Mouse (Mus musculus) forebrain, embryonic 11.5 days (tissue): ENCODE results near the gene Ewsr1. TPM values are rescaled to one million over a fixed set of nuclear protein-coding genes. Genes with fewer than 3 reads are reported as not detected.

Experiments used
- ATAC-seq: fragments of 200-750 bp; cut with Nextera tagmentation; replicated peaks from 2 replicates; pipeline ENCODE4 v1.8.0; 2017; ENCODE audit warnings: moderate TSS enrichment; ENCODE audit not compliant: low FRiP score
- DNase-seq: peaks from one replicate; pipeline ENCODE4 v3.0.0-alpha.2; 2017; ENCODE audit warnings: low spot score
- H3K27ac ChIP-seq: fragments of 300-500 bp; sonication (generic); 2 replicates; pipeline ENCODE4 v1.5.1; 2014; ENCODE audit warnings: low read depth, low read length
- H3K27me3 ChIP-seq: fragments of 300-500 bp; sonication (generic); 2 replicates; pipeline ENCODE4 v1.6.1; 2014; ENCODE audit warnings: mild to moderate bottlenecking, low read length, mixed read lengths; ENCODE audit not compliant: control insufficient read depth, insufficient read depth
- H3K36me3 ChIP-seq: fragments of 300-500 bp; sonication (generic); 2 replicates; pipeline ENCODE4 v1.6.1; 2014; ENCODE audit warnings: mild to moderate bottlenecking, low read length, moderate library complexity, mixed read lengths; ENCODE audit not compliant: control insufficient read depth, insufficient read depth
- H3K4me1 ChIP-seq: fragments of 300-500 bp; sonication (generic); replicated peaks from 2 replicates; pipeline ENCODE4 v1.6.1; 2014; ENCODE audit warnings: low read length, mixed read lengths; ENCODE audit not compliant: control insufficient read depth, insufficient read depth
- H3K4me2 ChIP-seq: fragments of 300-500 bp; sonication (generic); 2 replicates; pipeline ENCODE4 v1.6.1; 2014; ENCODE audit warnings: low read depth, mild to moderate bottlenecking, low read length, moderate library complexity, mixed read lengths; ENCODE audit not compliant: severe bottlenecking
- H3K4me3 ChIP-seq: fragments of 300-500 bp; sonication (generic); 2 replicates; pipeline ENCODE4 v1.5.1; 2014; ENCODE audit warnings: low read depth, low read length
- H3K9ac ChIP-seq: fragments of 300-500 bp; sonication (generic); 2 replicates; pipeline ENCODE4 v1.6.1; 2014; ENCODE audit warnings: low read length
- H3K9me3 ChIP-seq: fragments of 300-500 bp; sonication (generic); 2 replicates; pipeline ENCODE4 v1.6.1; 2016; ENCODE audit warnings: low read length, mixed read lengths; ENCODE audit not compliant: control insufficient read depth
- WGBS: fragments of 180-500 bp; shearing (Covaris S2); extraction: QIAGEN DNeasy Blood & Tissue Kit; methylation state at CpG from one replicate; pipeline ENCODE4 v1.1.7; 2014; 5-methylcytosine and 5-hydroxymethylcytosine counted together
- polyA plus RNA-seq: library from polyadenylated mRNA; unstranded; fragments of >200 nt; fragmentation: Nextera tagmentation; extraction: Ambion mirVana; gene quantifications from 2 replicates; pipeline ENCODE4 v1.2.1, GENCODE M21; 2014

The Ewsr1 gene
- polyA plus RNA-seq, 1 experiment from 2014 or later, result 509 TPM

DNA sequence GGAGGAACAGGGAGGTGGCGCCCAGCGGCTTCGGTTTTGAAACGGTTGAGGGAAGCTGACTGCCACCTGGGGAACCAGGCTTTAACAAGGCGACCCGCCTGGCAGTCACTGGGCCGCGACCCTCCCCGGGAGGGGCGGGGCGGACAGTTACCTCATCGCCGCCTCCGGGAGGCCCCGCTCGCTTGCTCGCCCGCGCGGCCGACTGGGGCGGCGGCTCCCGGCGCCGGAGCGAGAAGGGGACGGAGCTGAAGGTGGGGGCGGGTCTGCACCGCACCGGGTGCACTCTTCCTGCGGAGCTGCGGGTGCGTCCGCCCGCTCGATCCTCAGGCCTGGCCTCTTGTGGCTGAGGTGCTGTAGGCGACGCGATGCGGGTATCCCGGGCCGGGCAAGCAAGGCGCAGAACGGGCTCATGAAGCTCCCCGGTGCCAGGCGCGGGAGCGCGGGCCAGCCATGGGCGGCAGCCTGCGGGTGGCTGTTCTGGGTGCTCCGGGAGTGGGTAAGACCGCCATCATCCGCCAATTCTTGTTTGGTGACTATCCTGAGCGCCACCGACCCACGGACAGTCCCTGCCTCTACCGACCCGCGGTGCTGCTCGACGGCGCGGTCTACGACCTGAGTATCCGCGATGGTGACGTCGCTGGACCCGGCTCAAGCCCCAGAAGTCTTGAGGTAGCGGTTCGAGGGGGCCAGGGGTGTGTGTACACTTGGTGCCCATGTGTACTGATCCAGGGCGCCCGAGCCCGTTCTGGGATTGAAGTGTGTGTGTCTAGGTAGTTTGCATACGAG is 41.0 kb downstream of the Ewsr1 start, which contains the start of gene Rasl10a:
Gene Rasl10a (plus strand): TSS at position 273 of the 786 bp plus-strand sequence.
- DNase-seq, result peak; percentile 71

DNA sequence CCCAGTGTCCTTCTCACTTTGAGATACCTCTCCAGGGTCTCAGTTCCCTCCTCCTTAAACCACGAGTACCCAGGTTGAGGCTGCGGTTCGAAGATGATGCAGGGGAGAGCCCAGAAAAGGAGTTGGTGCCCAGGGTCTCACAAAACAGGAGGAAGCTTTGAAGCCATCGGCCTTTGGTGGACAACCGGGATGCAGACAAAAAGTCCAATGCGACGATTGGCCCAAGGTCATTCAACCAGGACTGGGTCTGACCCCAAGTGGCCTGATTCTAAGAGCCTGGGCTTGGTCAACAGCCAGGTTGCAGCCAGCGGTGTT is 41.6 kb downstream of the Ewsr1 start:
- Histone ChIP-seq H3K9ac (no peak overlapping the region; the same call in 1 of the 2 replicates), H3K27ac (no peak overlapping the region), H3K9me3 (no peaks in the 10 kb centered on the region), H3K27me3 (peaks cover 62% of the 10 kb centered on the region), H3K4me3 (peak overlapping the region; percentile 43), H3K4me2 (peak overlapping the region; percentile 78), H3K36me3 (no peaks in the 10 kb centered on the region), H3K4me1 (peaks cover 41% of the 10 kb centered on the region)
- WGBS, result 11% methylated on average over 8 of the region's 8 CpGs
- ATAC-seq (no peak), DNase-seq (no peak)

More for the DNA sequence above, 41.0 kb downstream of the Ewsr1 start, which contains the start of gene Rasl10a:
- Histone ChIP-seq H3K4me1 (peaks cover 45% of the 10 kb centered on the region), H3K27me3 (peaks cover 67% of the 10 kb centered on the region), H3K4me3 (peak within 1 kb of the TSS; percentile 43), H3K4me2 (peak within 1 kb of the TSS; percentile 78), H3K9ac (peak within 1 kb of the TSS; percentile 50), H3K27ac (no peak within 1 kb of the TSS), H3K36me3 (no peaks in the 10 kb centered on the region), H3K9me3 (no peaks in the 10 kb centered on the region)
- WGBS, result 3% methylated on average over 74 of the region's 77 CpGs
- ATAC-seq, result no peak

DNA sequence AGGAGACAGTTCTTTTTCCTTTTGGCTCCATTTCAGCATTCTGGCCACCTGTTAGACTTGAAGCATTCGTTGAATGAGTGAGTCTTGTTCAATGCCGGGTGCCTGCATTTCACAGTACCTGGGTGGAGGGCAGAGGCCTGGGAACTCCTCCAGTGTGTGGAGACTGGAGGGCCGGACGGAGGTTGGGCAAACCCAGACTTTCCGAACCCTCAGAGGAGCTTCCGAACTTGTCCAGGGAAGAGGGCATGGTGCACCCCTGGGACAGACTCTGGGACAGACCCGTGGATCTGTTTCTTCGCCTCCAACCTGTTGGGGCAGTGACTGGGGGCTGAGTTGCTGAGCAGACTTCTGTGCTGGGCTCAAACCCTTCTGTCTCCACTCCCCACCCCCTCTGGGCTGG is 42.0 kb downstream of the Ewsr1 start:
- no peak overlapping the region for H3K4me2 ChIP-seq
- no peak for DNase-seq
- no peak overlapping the region for H3K4me3 ChIP-seq
- H3K9me3 ChIP-seq, result no peaks in the 10 kb centered on the region
- H3K27ac ChIP-seq, result no peak overlapping the region
- H3K9ac ChIP-seq, result no peak overlapping the region
- H3K4me1 ChIP-seq, result peaks cover 38% of the 10 kb centered on the region
- H3K27me3 ChIP-seq, result peaks cover 58% of the 10 kb centered on the region
- 41% methylated on average over 8 of the region's 8 CpGs for WGBS
- ATAC-seq, result no peak
- H3K36me3 ChIP-seq, result no peaks in the 10 kb centered on the region

DNA sequence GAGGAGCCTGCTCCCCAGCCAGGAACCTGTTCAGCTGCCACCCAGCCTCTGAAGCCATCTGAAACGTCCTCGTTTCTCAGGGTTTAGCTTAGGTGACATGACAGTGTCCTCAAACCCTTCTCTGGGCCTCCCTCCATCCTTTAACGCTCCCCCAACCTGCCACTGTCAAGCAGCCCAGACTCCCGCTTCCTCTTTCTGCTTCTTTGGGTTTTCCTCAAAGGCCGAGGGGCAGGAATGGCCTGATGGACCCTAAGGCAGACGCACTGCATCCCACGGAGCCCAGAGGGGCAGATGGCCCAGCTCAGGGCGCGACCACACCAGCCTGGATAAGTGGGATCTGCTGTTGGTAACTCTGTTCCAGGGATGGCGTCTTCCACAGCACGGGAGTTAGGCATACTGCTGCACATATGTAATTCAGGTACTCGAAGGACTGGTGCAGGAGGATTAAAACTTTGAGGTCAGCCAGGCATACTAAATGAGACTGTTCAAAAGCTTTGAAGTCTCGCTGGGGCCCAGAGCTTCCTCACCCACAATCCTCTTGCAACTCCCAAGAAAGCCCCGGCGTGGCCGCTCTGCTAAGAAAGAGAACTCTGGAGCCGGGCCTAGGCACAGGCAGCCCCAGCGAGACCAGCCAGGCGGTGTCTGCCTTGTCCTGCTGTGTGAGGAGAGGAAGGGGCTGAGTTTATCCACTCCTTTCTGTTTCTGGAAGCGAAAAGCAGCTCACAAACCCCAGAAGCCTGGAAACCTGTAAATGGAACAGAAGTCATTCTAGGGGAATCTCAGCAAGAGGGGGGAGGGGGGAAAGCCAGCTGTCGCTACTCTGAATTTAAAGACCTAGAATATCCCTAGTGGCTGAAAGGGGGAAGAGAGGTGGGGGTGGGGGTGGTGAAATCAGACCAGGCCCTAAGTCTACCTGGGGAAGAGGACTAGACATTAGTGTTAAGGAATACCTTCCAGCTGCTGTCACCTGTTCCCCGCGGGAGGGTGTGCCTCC is 42.8 kb downstream of the Ewsr1 start:
- H3K27me3 ChIP-seq, result peaks cover 51% of the 10 kb centered on the region
- H3K27ac ChIP-seq, result no peak overlapping the region
- no peak overlapping the region for H3K4me2 ChIP-seq
- 21% methylated on average over 23 of the region's 23 CpGs for WGBS
- DNase-seq (peak; percentile 72), ATAC-seq (no peak)
- H3K9ac ChIP-seq, result no peak overlapping the region
- peaks cover 30% of the 10 kb centered on the region for H3K4me1 ChIP-seq
- no peaks in the 10 kb centered on the region for H3K9me3 ChIP-seq
- no peaks in the 10 kb centered on the region for H3K36me3 ChIP-seq
- no peak overlapping the region for H3K4me3 ChIP-seq

DNA sequence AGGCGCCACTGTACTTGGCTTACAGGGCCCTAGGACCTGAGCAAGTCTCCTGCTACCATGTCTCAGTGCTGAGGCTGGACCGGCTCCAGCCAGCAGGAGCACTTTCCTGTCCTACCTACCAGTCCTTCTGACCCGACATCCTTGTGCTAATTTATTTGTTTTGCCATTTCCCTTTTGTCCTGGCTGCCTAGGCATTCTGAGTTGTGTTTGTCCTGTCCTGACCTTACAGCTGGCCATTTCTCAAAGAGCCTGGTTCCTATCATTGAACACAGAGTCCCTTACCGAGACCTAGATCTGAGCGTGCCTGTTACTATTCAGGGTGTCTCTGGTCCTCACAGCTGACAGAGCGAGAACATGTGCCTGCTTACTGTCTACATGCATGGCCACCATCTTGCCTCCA is 44.2 kb downstream of the Ewsr1 start:
- no peak overlapping the region for H3K9ac ChIP-seq
- H3K4me3 ChIP-seq, result no peak overlapping the region
- H3K36me3 ChIP-seq, result no peaks in the 10 kb centered on the region
- ATAC-seq (no peak), DNase-seq (no peak)
- H3K4me2 ChIP-seq, result no peak overlapping the region
- peaks cover 37% of the 10 kb centered on the region for H3K27me3 ChIP-seq
- no peak overlapping the region for H3K27ac ChIP-seq
- H3K9me3 ChIP-seq, result no peaks in the 10 kb centered on the region
- H3K4me1 ChIP-seq, result peaks cover 27% of the 10 kb centered on the region
- 72% methylated on average over 6 of the region's 6 CpGs for WGBS

DNA sequence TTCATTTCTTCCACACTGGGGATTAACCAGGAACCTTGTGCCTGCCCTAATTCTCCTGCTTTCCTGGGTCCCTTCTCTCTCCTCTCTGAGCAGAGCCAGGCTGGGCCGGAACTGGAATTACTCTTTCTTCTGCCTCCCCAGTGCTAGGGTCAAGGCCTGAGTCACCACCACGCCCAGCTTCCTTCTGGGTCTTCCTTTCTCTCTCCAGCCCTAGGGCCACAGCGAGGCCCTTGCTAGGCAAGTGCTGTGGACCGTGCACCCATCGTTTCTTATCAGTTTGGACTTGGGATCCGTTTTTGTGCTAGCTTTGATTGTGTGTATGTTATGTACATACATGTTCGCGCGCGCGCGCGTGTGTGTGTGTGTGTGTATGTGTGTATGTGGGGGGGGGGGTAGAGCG is 44.9 kb downstream of the Ewsr1 start:
- Histone ChIP-seq H3K9ac (no peak overlapping the region), H3K36me3 (no peaks in the 10 kb centered on the region), H3K4me3 (no peak overlapping the region), H3K4me2 (no peak overlapping the region), H3K27ac (no peak overlapping the region), H3K9me3 (no peaks in the 10 kb centered on the region), H3K27me3 (peaks cover 30% of the 10 kb centered on the region), H3K4me1 (peaks cover 25% of the 10 kb centered on the region)
- 92% methylated on average over 14 of the region's 14 CpGs for WGBS
- ATAC-seq (no peak), DNase-seq (no peak)

DNA sequence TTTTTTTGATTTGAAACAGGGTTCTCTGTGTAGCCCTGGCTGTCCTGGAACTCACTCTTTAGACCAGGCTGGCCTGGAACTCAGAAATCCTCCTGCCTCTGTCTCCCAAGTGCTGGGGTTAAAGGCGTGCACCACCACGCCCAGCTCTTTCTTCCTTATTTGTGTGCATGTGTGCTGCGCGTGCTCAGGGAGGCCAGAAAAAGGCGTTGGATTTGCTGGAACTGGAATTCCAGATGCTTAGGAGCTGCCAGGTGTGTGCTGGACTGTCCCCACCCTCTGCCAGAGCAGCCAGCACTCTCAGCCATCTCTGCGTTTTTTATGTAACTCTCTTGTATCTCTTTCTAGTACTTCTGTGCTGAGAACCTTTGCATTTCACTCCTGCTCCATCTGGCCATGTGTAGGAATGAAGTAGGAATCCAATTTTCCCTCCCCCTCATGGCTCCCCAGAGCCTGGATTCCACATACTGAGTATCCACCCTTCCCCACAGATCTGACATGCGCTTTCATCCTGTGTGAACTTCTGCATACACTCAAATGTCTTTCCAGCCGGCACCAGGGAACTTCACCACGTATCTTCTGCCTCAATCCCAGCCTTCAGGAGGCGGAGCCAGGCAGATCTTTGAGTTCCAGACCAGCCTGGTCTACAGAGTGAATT is 46.7 kb downstream of the Ewsr1 start:
- H3K27me3 ChIP-seq, result peaks cover 14% of the 10 kb centered on the region
- WGBS, result 79% methylated on average over 10 of the region's 10 CpGs
- ATAC-seq (no peak), DNase-seq (no peak)
- H3K36me3 ChIP-seq, result no peaks in the 10 kb centered on the region
- no peaks in the 10 kb centered on the region for H3K9me3 ChIP-seq
- no peak overlapping the region for H3K9ac ChIP-seq
- no peak overlapping the region for H3K4me3 ChIP-seq
- H3K4me2 ChIP-seq, result no peak overlapping the region
- H3K27ac ChIP-seq, result no peak overlapping the region
- H3K4me1 ChIP-seq, result peaks cover 15% of the 10 kb centered on the region

DNA sequence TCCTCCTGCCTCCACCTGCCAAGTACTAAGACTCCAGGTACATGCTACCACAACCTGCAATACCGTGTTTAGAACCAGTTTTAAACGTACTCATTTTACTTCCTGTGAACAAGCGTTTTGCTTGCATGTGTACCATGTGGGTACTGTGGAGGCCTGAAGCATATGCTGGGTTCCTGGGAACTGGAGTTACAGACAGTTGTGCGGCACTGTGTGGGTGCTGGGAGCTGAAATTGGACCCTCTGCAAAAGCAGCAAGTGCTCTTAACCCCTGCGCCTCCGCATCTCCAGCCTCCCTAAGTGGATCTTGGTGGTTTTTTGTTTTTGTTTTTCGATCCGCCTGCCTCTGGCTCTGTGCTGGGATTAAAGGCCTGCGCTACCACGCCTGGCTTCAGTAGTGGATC is 47.4 kb downstream of the Ewsr1 start:
- ATAC-seq (no peak), DNase-seq (no peak)
- Histone ChIP-seq H3K27me3 (peaks cover 7% of the 10 kb centered on the region), H3K4me2 (no peak overlapping the region), H3K9ac (no peak overlapping the region), H3K9me3 (no peaks in the 10 kb centered on the region), H3K4me1 (peaks cover 11% of the 10 kb centered on the region), H3K4me3 (no peak overlapping the region), H3K27ac (no peak overlapping the region), H3K36me3 (no peaks in the 10 kb centered on the region)
- 73% methylated on average over 10 of the region's 10 CpGs for WGBS
